In the genomic region with DNA sequence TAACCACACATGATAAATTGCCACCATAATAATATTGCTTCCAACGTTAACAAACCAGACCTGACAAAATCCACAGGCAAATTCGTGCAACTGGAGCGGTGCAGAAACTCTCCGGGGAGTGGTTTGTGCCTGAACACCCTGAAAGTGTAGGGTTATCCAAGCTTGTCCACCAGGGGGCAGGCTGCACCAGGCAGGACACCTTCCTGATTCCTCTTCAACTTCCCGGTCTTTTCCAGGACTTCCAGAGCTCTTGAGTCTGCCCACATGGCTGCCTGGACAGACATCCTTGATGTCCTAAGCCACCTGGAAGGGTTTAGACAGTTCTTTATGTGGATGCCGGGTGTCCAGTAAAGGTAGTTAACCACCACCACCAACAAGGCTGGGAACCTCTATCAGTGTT, we compare ENCODE assay signal across 11 mouse cellular contexts. TPM values are rescaled to one million over a fixed set of nuclear protein-coding genes. Genes with fewer than 3 reads are reported as not detected.
A peak's percentile ranks its signal among the peaks of the same experiment; 100 is the strongest.
DNase-seq lines count a peak whose midpoint lies in the region; ATAC-seq and TF ChIP-seq lines count a peak whose summit lies in the region.
"Had no signal": no experiment of that assay in that cellular context is flagged by ENCODE, and none has a peak within 500 bp of the region (broad histone marks: within the 10 kb centered on the region; RNA-seq: fewer than 3 reads in every experiment).

No protein-coding gene starts in this region.

- no peak overlapping the region for H3K9ac ChIP-seq in forebrain, embryonic 11.5 days (ENCODE audit: low read length)
- no peak overlapping the region for H3K9ac ChIP-seq in forebrain, embryonic 16.5 days (replicated peaks; ENCODE audit: low read depth, low read length)
- H3K9ac ChIP-seq in midbrain, embryonic 11.5 days (ENCODE audit: low read length): no peak overlapping the region
- no peak overlapping the region for H3K9ac ChIP-seq in midbrain, embryonic 13.5 days (replicated peaks)

- H3K27ac ChIP-seq in forebrain, embryonic 11.5 days (ENCODE audit: low read depth, low read length): no peak overlapping the region
- H3K27ac ChIP-seq in forebrain, embryonic 16.5 days (ENCODE audit: low read length): no peak overlapping the region
- H3K27ac ChIP-seq in midbrain, embryonic 11.5 days (ENCODE audit: low read depth, low read length): no peak overlapping the region
- H3K27ac ChIP-seq in midbrain, embryonic 13.5 days: no peak overlapping the region

- no peaks in the 10 kb centered on the region for H3K27me3 ChIP-seq in forebrain, embryonic 11.5 days (ENCODE audit: control insufficient read depth, insufficient read depth, low read length)
- no peaks in the 10 kb centered on the region for H3K27me3 ChIP-seq in forebrain, embryonic 16.5 days (replicated peaks; ENCODE audit: control insufficient read depth, insufficient read depth, low read length)
- no peaks in the 10 kb centered on the region for H3K27me3 ChIP-seq in midbrain, embryonic 11.5 days (ENCODE audit: control insufficient read depth, insufficient read depth, low read length)
- H3K27me3 ChIP-seq in midbrain, embryonic 13.5 days: no peaks in the 10 kb centered on the region

- DNase-seq in forebrain, embryonic 11.5 days (ENCODE audit: low spot score): peak; percentile 80
- DNase-seq in midbrain, embryonic 11.5 days (ENCODE audit: low spot score, missing footprints): peak; percentile 91
- peak; percentile 50 for DNase-seq in adrenal gland, adult 8-10 months
- peak; percentile 76 for DNase-seq in gastrocnemius, postnatal 10 days
- peak; percentile 74 for DNase-seq in lung, adult 2 months
- DNase-seq in thymus, postnatal 4 days: peak; percentile 79

- H3K4me3 ChIP-seq in forebrain, embryonic 11.5 days (ENCODE audit: low read depth, low read length): no peak overlapping the region
- H3K4me3 ChIP-seq in forebrain, embryonic 16.5 days (replicated peaks; ENCODE audit: low read length): no peak overlapping the region
- H3K4me3 ChIP-seq in midbrain, embryonic 11.5 days (ENCODE audit: low read depth, low read length): no peak overlapping the region
- H3K4me3 ChIP-seq in midbrain, embryonic 13.5 days (replicated peaks): no peak overlapping the region
- H3K4me3 ChIP-seq in lung, adult 2 months (replicated peaks; ENCODE audit: extremely low read depth, low read depth, low read length): no peak overlapping the region

- H3K4me1 ChIP-seq in forebrain, embryonic 11.5 days (replicated peaks; ENCODE audit: control insufficient read depth, insufficient read depth, low read length): no peaks in the 10 kb centered on the region
- H3K4me1 ChIP-seq in forebrain, embryonic 16.5 days (replicated peaks; ENCODE audit: control insufficient read depth, insufficient read depth, low read length): no peaks in the 10 kb centered on the region
- no peaks in the 10 kb centered on the region for H3K4me1 ChIP-seq in midbrain, embryonic 11.5 days (ENCODE audit: control insufficient read depth, insufficient read depth, low read length)
- no peaks in the 10 kb centered on the region for H3K4me1 ChIP-seq in midbrain, embryonic 13.5 days (replicated peaks)
- H3K4me1 ChIP-seq in lung, adult 2 months (ENCODE audit: control insufficient read depth, insufficient read depth, low read length): peaks cover 4% of the 10 kb centered on the region; the same call in 1 of the 2 replicates

- WGBS in forebrain, embryonic 11.5 days: 39% methylated on average over 6 of the region's 6 CpGs
- WGBS in forebrain, embryonic 16.5 days: 41% methylated on average over 6 of the region's 6 CpGs
- 38% methylated on average over 6 of the region's 6 CpGs for WGBS in midbrain, embryonic 11.5 days
- 40% methylated on average over 6 of the region's 6 CpGs for WGBS in midbrain, embryonic 13.5 days
- WGBS in lung, adult 2 months: 37% methylated on average over 6 of the region's 6 CpGs

- no peaks in the 10 kb centered on the region for H3K9me3 ChIP-seq in forebrain, embryonic 11.5 days (ENCODE audit: control insufficient read depth, low read length)
- no peaks in the 10 kb centered on the region for H3K9me3 ChIP-seq in forebrain, embryonic 16.5 days (ENCODE audit: control insufficient read depth, low read length)
- H3K9me3 ChIP-seq in midbrain, embryonic 11.5 days (ENCODE audit: control insufficient read depth, low read length): no peaks in the 10 kb centered on the region
- no peaks in the 10 kb centered on the region for H3K9me3 ChIP-seq in midbrain, embryonic 13.5 days

- no peaks in the 10 kb centered on the region for H3K36me3 ChIP-seq in forebrain, embryonic 11.5 days (ENCODE audit: control insufficient read depth, insufficient read depth, low read length)
- no peaks in the 10 kb centered on the region for H3K36me3 ChIP-seq in forebrain, embryonic 16.5 days (ENCODE audit: control insufficient read depth, insufficient read depth)
- no peaks in the 10 kb centered on the region for H3K36me3 ChIP-seq in midbrain, embryonic 11.5 days (ENCODE audit: control insufficient read depth, insufficient read depth, low read length)
- no peaks in the 10 kb centered on the region for H3K36me3 ChIP-seq in midbrain, embryonic 13.5 days

- TF ChIP-seq CTCF in lung, adult 2 months (IDR thresholded peaks at IDR 0.05; ENCODE audit: insufficient read depth, low read length): peak; percentile 85

- TF ChIP-seq POLR2A in lung, adult 2 months (IDR thresholded peaks at IDR 0.05; ENCODE audit: borderline replicate concordance, extremely low read depth, low read depth, low read length): no peak

- H3K4me2 ChIP-seq in forebrain, embryonic 11.5 days (ENCODE audit: low read depth, low read length, severe bottlenecking): no peak overlapping the region
- H3K4me2 ChIP-seq in forebrain, embryonic 16.5 days (ENCODE audit: low read length): no peak overlapping the region
- H3K4me2 ChIP-seq in midbrain, embryonic 11.5 days: no peak overlapping the region
- no peak overlapping the region for H3K4me2 ChIP-seq in midbrain, embryonic 13.5 days (replicated peaks)

- no peak for ATAC-seq in forebrain, embryonic 11.5 days (replicated peaks; ENCODE audit: low FRiP score)
- no peak for ATAC-seq in forebrain, embryonic 16.5 days
- no peak for ATAC-seq in midbrain, embryonic 11.5 days (ENCODE audit: low FRiP score)
- ATAC-seq in midbrain, embryonic 13.5 days: no peak

RNA-seq across cellular contexts. Expression of a gene that starts 9.3 kb away (rescaled TPM):
- 4.8 and 5.2 TPM in 2 replicates for polyA plus RNA-seq in forebrain, embryonic 11.5 days (2014; fragmentation: Nextera tagmentation; extraction: Ambion mirVana)
- 12.2 and 12.5 TPM in 2 replicates for polyA plus RNA-seq in forebrain, embryonic 16.5 days (2015; fragmentation: Nextera tagmentation; extraction: Ambion mirVana)
- polyA plus RNA-seq in midbrain, embryonic 11.5 days (2014; fragmentation: Nextera tagmentation; extraction: Ambion mirVana): 4.2 and 5.1 TPM in 2 replicates
- 6.2 and 8.1 TPM in 2 replicates for polyA plus RNA-seq in midbrain, embryonic 13.5 days (2015; fragmentation: Nextera tagmentation; extraction: Ambion mirVana)
- total RNA-seq in adrenal gland, adult 8-10 months (2022): 10 to 100 TPM in 2 of 4 experiments, 1 to 10 TPM in 2; 9.5 to 12.5 (median 10.1) TPM
- total RNA-seq in gastrocnemius, postnatal 10 days (2021): 1 to 10 TPM; 5.1 to 6.0 TPM
- polyA plus RNA-seq in lung, adult 2 months (2012; rRNA removed): 37.9 and 61.1 TPM in 2 replicates

RNA-seq across cellular contexts. Expression of a gene that starts 16.5 kb away (rescaled TPM):
- polyA plus RNA-seq in forebrain, embryonic 11.5 days (2014; fragmentation: Nextera tagmentation; extraction: Ambion mirVana): 0.63 TPM in 1 of 2 replicates, not detected in the other
- not detected in 2 replicates for polyA plus RNA-seq in forebrain, embryonic 16.5 days (2015; fragmentation: Nextera tagmentation; extraction: Ambion mirVana)
- polyA plus RNA-seq in midbrain, embryonic 11.5 days (2014; fragmentation: Nextera tagmentation; extraction: Ambion mirVana): 0.22 TPM in 1 of 2 replicates, not detected in the other
- not detected in 2 replicates for polyA plus RNA-seq in midbrain, embryonic 13.5 days (2015; fragmentation: Nextera tagmentation; extraction: Ambion mirVana)
- not detected for total RNA-seq in adrenal gland, adult 8-10 months (2022)
- not detected for total RNA-seq in gastrocnemius, postnatal 10 days (2021)
- not detected in 2 replicates for polyA plus RNA-seq in lung, adult 2 months (2012; rRNA removed)
- total RNA-seq: gastrocnemius, postnatal 36 days had no signal
- polyA plus RNA-seq: liver, embryonic 16.5 days; stomach, embryonic 14.5 days had no signal

RNA-seq across cellular contexts. Expression of a gene that starts 17.8 kb away (rescaled TPM):
- 17.8 and 18.0 TPM in 2 replicates for polyA plus RNA-seq in forebrain, embryonic 11.5 days (2014; fragmentation: Nextera tagmentation; extraction: Ambion mirVana)
- polyA plus RNA-seq in forebrain, embryonic 16.5 days (2015; fragmentation: Nextera tagmentation; extraction: Ambion mirVana): 17.1 TPM in 2 replicates
- 16.8 and 17.0 TPM in 2 replicates for polyA plus RNA-seq in midbrain, embryonic 11.5 days (2014; fragmentation: Nextera tagmentation; extraction: Ambion mirVana)
- 14.9 and 15.6 TPM in 2 replicates for polyA plus RNA-seq in midbrain, embryonic 13.5 days (2015; fragmentation: Nextera tagmentation; extraction: Ambion mirVana)
- total RNA-seq in adrenal gland, adult 8-10 months (2022): 10 to 100 TPM; 10.4 to 11.6 (median 11.6) TPM
- total RNA-seq in gastrocnemius, postnatal 10 days (2021): 1 to 10 TPM; 3.4 to 4.3 TPM
- polyA plus RNA-seq in lung, adult 2 months (2012; rRNA removed): 7.2 and 7.5 TPM in 2 replicates

RNA-seq across cellular contexts. Expression of a gene that starts 19.7 kb away (rescaled TPM):
- polyA plus RNA-seq in forebrain, embryonic 11.5 days (2014; fragmentation: Nextera tagmentation; extraction: Ambion mirVana): 0.64 and 0.77 TPM in 2 replicates
- polyA plus RNA-seq in forebrain, embryonic 16.5 days (2015; fragmentation: Nextera tagmentation; extraction: Ambion mirVana): 0.31 and 0.61 TPM in 2 replicates
- 0.37 TPM in 1 of 2 replicates, not detected in the other for polyA plus RNA-seq in midbrain, embryonic 11.5 days (2014; fragmentation: Nextera tagmentation; extraction: Ambion mirVana)
- polyA plus RNA-seq in midbrain, embryonic 13.5 days (2015; fragmentation: Nextera tagmentation; extraction: Ambion mirVana): 0.17 and 0.62 TPM in 2 replicates
- total RNA-seq in adrenal gland, adult 8-10 months (2022): not detected
- not detected for total RNA-seq in gastrocnemius, postnatal 10 days (2021)
- not detected in 2 replicates for polyA plus RNA-seq in lung, adult 2 months (2012; rRNA removed)
- total RNA-seq: gastrocnemius, postnatal 36 days had no signal

RNA-seq across cellular contexts. Expression of a gene that starts 24.5 kb away (rescaled TPM):
- polyA plus RNA-seq in forebrain, embryonic 11.5 days (2014; fragmentation: Nextera tagmentation; extraction: Ambion mirVana): 26.7 and 31.2 TPM in 2 replicates
- polyA plus RNA-seq in forebrain, embryonic 16.5 days (2015; fragmentation: Nextera tagmentation; extraction: Ambion mirVana): 46.7 and 47.1 TPM in 2 replicates
- 24.5 and 28.8 TPM in 2 replicates for polyA plus RNA-seq in midbrain, embryonic 11.5 days (2014; fragmentation: Nextera tagmentation; extraction: Ambion mirVana)
- polyA plus RNA-seq in midbrain, embryonic 13.5 days (2015; fragmentation: Nextera tagmentation; extraction: Ambion mirVana): 42.3 and 44.0 TPM in 2 replicates
- 10 to 100 TPM; 13.0 to 20.0 (median 15.5) TPM for total RNA-seq in adrenal gland, adult 8-10 months (2022)
- 1 to 10 TPM; 5.8 to 8.4 TPM for total RNA-seq in gastrocnemius, postnatal 10 days (2021)
- 2.3 and 4.3 TPM in 2 replicates for polyA plus RNA-seq in lung, adult 2 months (2012; rRNA removed)
